Mouse (Mus musculus) forebrain, embryonic 16.5 days (tissue): ENCODE results near the gene Cst7. TPM values are rescaled to one million over a fixed set of nuclear protein-coding genes. Genes with fewer than 3 reads are reported as not detected.
"Not testable (repeated sequence)": the region's sequence is repeated elsewhere in the genome, so short reads cannot be mapped to it uniquely, and the experiment has no call there.

Experiments
- ATAC-seq: fragments of 200-750 bp; cut with Nextera tagmentation; 2 replicates; pipeline ENCODE4 v1.8.0; 2017; ENCODE audit warnings: mild to moderate bottlenecking, moderate library complexity
- H3K27ac ChIP-seq: fragments of 300-500 bp; sonication (generic); 2 replicates; pipeline ENCODE4 v1.5.1; 2014; ENCODE audit warnings: low read length, control low read depth
- H3K27me3 ChIP-seq: fragments of 300-500 bp; sonication (generic); replicated peaks from 2 replicates; pipeline ENCODE4 v1.6.1; 2014; ENCODE audit warnings: low read length; ENCODE audit not compliant: control insufficient read depth, insufficient read depth
- H3K36me3 ChIP-seq: fragments of 300-500 bp; sonication (generic); 2 replicates; pipeline ENCODE4 v1.6.1; 2014; ENCODE audit not compliant: control insufficient read depth, insufficient read depth
- H3K4me1 ChIP-seq: fragments of 300-500 bp; sonication (generic); replicated peaks from 2 replicates; pipeline ENCODE4 v1.6.1; 2014; ENCODE audit warnings: low read length; ENCODE audit not compliant: control insufficient read depth, insufficient read depth
- H3K4me2 ChIP-seq: fragments of 300-500 bp; sonication (generic); 2 replicates; pipeline ENCODE4 v1.6.1; 2014; ENCODE audit warnings: mild to moderate bottlenecking, low read length, control low read depth
- H3K4me3 ChIP-seq: fragments of 300-500 bp; sonication (generic); replicated peaks from 2 replicates; pipeline ENCODE4 v1.5.1; 2014; ENCODE audit warnings: mild to moderate bottlenecking, low read length, control low read depth
- H3K9ac ChIP-seq: fragments of 300-500 bp; sonication (generic); replicated peaks from 2 replicates; pipeline ENCODE4 v1.6.1; 2014; ENCODE audit warnings: low read depth, low read length, control low read depth
- H3K9me3 ChIP-seq: fragments of 300-500 bp; sonication (generic); 2 replicates; pipeline ENCODE4 v1.6.1; 2016; ENCODE audit warnings: low read length; ENCODE audit not compliant: control insufficient read depth
- WGBS: fragments of 180-500 bp; shearing (Covaris S2); extraction: QIAGEN DNeasy Blood & Tissue Kit; methylation state at CpG from one replicate; pipeline ENCODE4 v1.1.7; 2014; 5-methylcytosine and 5-hydroxymethylcytosine counted together
- polyA plus RNA-seq: library from polyadenylated mRNA; unstranded; fragments of >200 nt; fragmentation: Nextera tagmentation; extraction: Ambion mirVana; gene quantifications from 2 replicates; pipeline ENCODE4 v1.2.1, GENCODE M21; 2015

Cst7 gene
- 0.29 and 0.34 TPM in 2 replicates for polyA plus RNA-seq

DNA sequence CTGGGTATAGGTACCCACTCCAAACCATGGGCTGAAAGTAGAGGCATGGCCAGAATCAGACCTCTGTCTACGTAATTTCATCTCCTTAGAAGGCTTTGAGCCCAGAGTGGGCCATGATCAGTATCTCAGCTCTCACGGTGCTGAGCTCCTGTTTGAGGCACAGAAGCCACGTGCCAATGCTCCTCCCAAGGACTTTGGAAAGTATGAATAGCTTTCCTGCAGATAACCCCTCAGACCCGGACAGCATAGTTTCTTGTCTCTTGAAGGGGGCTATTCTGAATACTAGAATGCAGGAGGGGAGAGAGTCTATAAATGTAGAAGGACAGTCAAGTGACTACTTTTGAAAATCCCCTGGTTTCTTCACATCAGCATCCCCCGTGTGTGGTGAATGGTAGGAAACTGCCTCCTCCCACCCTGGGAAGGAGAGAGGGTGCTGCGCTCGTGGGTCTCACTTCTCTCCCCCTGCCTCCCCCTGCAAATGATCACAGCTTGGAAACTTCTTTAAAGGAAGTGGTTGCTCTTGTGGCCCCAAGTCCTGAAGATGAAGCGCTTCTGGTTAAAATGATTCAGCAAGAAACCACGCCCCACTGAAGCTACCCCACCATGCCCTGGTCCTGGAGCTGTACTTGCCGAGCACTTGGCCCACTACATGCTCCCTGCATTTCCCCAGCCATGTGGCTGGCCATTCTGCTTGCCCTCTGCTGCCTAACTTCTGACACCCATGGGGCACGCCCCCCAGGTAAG is at the start of gene Cst7:
Gene Cst7 (plus strand): TSS at position 569 of the 744 bp plus-strand sequence.
- ATAC-seq, result no peak
- 84% methylated on average over 11 of the region's 11 CpGs for WGBS
- H3K4me1 ChIP-seq, result no peaks in the 10 kb centered on the region
- no peak within 1 kb of the TSS for H3K4me3 ChIP-seq
- H3K9me3 ChIP-seq, result no peaks in the 10 kb centered on the region
- H3K27ac ChIP-seq, result no peak within 1 kb of the TSS
- no peaks in the 10 kb centered on the region for H3K36me3 ChIP-seq
- H3K4me2 ChIP-seq, result no peak within 1 kb of the TSS
- no peaks in the 10 kb centered on the region for H3K27me3 ChIP-seq
- H3K9ac ChIP-seq, result no peak within 1 kb of the TSS

DNA sequence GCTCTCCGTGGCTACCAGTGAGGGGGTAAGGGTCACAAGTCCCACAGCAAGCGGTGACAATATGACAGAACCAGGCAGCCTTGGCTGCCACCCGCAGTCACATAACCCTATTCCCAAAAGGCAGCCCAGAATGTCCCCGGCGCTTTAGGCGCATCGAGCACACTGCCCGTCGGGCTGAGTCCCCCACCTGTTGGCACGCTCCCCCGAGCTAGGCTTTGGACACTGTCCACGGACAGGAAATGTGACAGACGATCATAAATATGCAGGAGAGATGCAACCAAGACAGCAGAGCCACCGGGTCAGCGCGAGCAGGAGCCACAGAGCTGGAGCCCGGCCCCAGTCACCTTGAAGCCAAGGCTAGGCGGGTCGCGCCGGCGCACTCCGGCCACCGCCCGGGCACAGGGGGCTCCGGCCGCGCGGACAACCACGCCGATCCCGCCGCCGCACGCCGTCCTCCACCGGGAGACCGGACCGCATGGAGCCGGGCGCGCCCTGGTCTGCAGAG is 44.5 kb upstream of the Cst7 start:
- Histone ChIP-seq H3K36me3 (no peaks in the 10 kb centered on the region), H3K9me3 (no peaks in the 10 kb centered on the region), H3K4me3 (peak overlapping the region; percentile 35), H3K4me1 (peaks cover 5% of the 10 kb centered on the region), H3K4me2 (peak overlapping the region; percentile 57), H3K9ac (peak overlapping the region; percentile 37; the same call in 1 of the 2 replicates), H3K27ac (no peak overlapping the region), H3K27me3 (peaks cover 9% of the 10 kb centered on the region)
- ATAC-seq, result no peak
- 3% methylated on average over 42 of the region's 42 CpGs for WGBS

DNA sequence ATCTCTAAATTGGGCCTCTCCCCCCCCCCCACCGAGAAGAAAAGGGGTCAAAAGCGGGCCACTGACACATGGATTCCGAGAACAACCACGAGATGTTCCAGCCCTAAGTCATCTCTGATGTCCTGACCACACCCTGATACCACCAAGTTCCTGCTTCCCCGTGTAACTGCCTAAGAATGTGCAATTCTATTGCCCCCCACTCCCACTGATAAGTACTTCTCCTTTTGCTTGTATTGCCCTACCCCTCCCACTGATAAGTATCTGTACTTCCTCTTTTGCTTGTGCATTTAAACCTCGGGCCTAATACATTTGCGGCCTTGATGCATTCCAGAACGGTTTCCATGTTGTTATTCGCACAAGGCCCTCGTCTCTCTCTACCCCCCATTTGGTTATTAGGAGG is 20.6 kb upstream of the Cst7 start:
- not testable (repeated sequence) for H3K36me3 ChIP-seq, H3K27me3 ChIP-seq, H3K9ac ChIP-seq, ATAC-seq, H3K4me1 ChIP-seq, H3K4me3 ChIP-seq, H3K4me2 ChIP-seq, H3K9me3 ChIP-seq, H3K27ac ChIP-seq
- WGBS, result 88% methylated on average over 10 of the region's 10 CpGs

DNA sequence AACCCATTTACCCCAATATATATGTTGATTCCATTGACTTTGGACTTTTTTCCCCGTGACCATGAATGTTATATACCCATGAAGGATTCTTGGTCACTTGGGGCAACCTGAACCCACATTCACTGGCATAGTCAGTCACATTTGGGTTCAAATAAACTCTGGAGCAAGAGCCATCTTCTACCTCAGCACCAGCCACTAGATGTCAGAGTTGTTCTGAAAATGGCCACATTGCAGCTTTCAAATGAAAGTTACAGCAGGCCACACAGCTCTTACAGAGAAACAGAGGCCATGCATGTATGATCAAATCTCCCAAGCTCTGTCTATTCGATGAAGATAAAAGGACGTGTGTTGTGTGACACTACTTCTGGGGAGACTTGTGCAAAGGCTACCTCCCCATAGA is 11.6 kb upstream of the Cst7 start:
- Histone ChIP-seq H3K4me1 (no peaks in the 10 kb centered on the region), H3K9me3 (no peaks in the 10 kb centered on the region), H3K36me3 (no peaks in the 10 kb centered on the region), H3K9ac (no peak overlapping the region), H3K4me3 (no peak overlapping the region), H3K27ac (no peak overlapping the region), H3K4me2 (no peak overlapping the region), H3K27me3 (no peaks in the 10 kb centered on the region)
- no peak for ATAC-seq
- 56% methylated on average over 3 of the region's 3 CpGs for WGBS

DNA sequence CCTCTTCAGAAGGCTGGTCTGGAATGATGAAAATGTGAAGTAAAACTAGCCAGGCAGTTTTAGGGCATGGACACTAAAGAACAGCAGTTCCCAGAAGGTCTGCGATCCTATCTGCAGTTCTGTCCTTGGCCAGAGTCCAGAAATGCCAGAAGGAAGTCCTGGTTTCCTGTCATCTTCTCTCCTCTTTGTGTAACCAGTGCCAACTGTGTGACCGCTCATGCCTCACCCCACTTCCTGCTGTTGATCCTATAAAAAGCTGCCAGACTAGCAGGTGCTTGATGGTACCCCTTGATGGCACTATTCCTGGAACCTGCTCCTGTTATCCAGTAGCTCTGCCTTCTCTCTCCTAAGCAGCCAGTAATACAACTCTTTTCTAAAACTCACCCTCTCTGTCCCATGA is 3.2 kb upstream of the Cst7 start:
- H3K36me3 ChIP-seq, result no peaks in the 10 kb centered on the region
- no peak overlapping the region for H3K4me2 ChIP-seq
- no peaks in the 10 kb centered on the region for H3K4me1 ChIP-seq
- H3K27me3 ChIP-seq, result no peaks in the 10 kb centered on the region
- 74% methylated on average over 2 of the region's 2 CpGs for WGBS
- H3K4me3 ChIP-seq, result no peak overlapping the region
- no peak overlapping the region for H3K27ac ChIP-seq
- no peaks in the 10 kb centered on the region for H3K9me3 ChIP-seq
- no peak overlapping the region for H3K9ac ChIP-seq
- no peak for ATAC-seq

DNA sequence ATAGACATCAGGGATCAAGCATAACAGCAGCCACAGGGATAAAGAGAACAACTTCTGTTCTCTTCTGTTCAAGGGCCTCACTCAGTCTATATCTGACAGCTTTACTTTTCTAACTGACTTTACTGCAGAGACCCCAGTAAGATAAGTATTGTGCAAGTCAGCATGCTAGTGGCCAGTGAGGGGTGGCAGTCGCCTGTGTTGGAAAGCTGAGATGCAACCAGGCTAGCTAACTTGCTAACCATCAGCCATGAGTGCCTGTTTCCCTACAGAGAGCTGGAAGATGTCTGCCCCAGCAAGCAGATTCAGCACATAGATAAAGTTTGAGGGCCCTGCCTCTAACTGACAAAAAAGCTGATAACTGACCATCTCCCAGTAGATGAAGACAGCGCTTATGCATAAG is 546 bp downstream of the Cst7 start:
- Histone ChIP-seq H3K27me3 (no peaks in the 10 kb centered on the region), H3K4me2 (no peak overlapping the region), H3K4me1 (no peaks in the 10 kb centered on the region), H3K27ac (no peak overlapping the region), H3K4me3 (no peak overlapping the region), H3K9me3 (no peaks in the 10 kb centered on the region), H3K36me3 (no peaks in the 10 kb centered on the region), H3K9ac (no peak overlapping the region)
- no peak for ATAC-seq
- 87% methylated on average over 2 of the region's 2 CpGs for WGBS

DNA sequence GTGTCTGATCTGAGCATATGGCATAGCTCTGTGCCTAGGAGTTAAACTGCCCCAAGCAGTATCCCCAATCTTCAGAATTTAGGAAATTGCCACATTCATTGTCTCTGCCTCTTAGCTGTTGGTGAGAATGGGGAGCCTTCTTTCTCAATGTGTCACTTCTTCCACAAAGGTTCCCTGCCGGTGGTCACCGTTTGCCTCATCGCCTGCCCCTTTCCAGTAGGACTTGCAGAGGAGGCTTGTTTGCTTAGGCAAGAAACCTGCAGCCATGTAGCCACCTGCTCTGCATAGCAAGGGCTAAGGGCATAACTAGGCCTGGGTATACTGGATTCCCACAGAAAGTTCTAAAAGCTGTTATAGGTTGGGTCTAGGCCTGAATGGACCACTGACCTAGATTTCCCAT is 2.2 kb downstream of the Cst7 start:
- 85% methylated on average over 3 of the region's 3 CpGs for WGBS
- no peak for ATAC-seq
- H3K4me1 ChIP-seq, result no peaks in the 10 kb centered on the region

DNA sequence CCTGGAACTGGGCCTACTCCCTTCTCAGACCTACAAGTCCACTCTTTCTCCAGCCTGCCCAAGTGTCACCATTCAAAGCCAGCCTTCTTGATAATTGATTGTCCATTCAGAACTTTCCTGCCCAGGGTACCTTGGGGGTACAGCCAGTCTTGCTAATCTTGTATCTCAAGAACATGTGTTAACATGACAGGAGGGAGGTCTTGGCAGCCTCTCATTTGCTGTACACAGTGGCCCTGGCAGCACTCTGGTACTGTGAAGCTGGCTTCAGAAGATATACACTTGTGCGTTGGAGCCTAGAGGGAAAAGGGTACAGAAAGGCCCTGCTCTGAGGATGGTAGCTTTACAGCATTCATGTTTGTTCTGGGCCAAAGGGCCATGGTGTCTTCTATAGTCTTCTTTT is 6.0 kb downstream of the Cst7 start:
- Histone ChIP-seq H3K9me3 (no peaks in the 10 kb centered on the region), H3K36me3 (no peaks in the 10 kb centered on the region), H3K27ac (no peak overlapping the region), H3K9ac (no peak overlapping the region), H3K4me1 (no peaks in the 10 kb centered on the region), H3K4me3 (no peak overlapping the region), H3K27me3 (no peaks in the 10 kb centered on the region), H3K4me2 (no peak overlapping the region)
- no peak for ATAC-seq
- WGBS, result 100% methylated on average over 1 of the region's 1 CpGs

More for the DNA sequence above, 2.2 kb downstream of the Cst7 start:
- Histone ChIP-seq H3K36me3 (no peaks in the 10 kb centered on the region), H3K9me3 (no peaks in the 10 kb centered on the region), H3K27me3 (no peaks in the 10 kb centered on the region), H3K9ac (no peak overlapping the region), H3K4me2 (no peak overlapping the region), H3K4me3 (no peak overlapping the region), H3K27ac (no peak overlapping the region)

DNA sequence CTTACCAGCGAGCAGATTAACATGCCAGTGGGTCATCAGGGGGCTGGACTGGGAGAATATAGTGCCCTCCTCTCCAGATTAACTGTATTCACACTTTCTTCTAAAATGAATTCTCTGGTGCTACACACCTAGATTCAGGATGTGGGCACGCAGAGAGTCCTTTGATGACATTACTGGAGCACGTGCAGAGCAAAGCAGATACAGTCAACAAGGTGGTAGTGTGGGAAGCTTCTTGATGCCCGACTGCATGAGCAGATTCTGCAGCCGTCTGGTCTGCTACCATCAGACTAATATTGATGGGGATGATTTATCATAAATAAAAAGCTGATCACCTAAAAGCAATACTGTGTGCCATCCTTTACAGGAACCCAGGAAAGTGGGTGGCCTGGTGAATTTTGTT is 8.4 kb downstream of the Cst7 start:
- Histone ChIP-seq H3K9me3 (no peaks in the 10 kb centered on the region), H3K4me3 (no peak overlapping the region), H3K4me1 (no peaks in the 10 kb centered on the region), H3K4me2 (no peak overlapping the region), H3K36me3 (peaks cover under 1% of the 10 kb centered on the region; the same call in 1 of the 2 replicates), H3K27ac (no peak overlapping the region), H3K9ac (no peak overlapping the region), H3K27me3 (no peaks in the 10 kb centered on the region)
- ATAC-seq, result no peak
- 86% methylated on average over 5 of the region's 5 CpGs for WGBS
